8 mouse cellular contexts compared by ENCODE assay signal in the genomic region with DNA sequence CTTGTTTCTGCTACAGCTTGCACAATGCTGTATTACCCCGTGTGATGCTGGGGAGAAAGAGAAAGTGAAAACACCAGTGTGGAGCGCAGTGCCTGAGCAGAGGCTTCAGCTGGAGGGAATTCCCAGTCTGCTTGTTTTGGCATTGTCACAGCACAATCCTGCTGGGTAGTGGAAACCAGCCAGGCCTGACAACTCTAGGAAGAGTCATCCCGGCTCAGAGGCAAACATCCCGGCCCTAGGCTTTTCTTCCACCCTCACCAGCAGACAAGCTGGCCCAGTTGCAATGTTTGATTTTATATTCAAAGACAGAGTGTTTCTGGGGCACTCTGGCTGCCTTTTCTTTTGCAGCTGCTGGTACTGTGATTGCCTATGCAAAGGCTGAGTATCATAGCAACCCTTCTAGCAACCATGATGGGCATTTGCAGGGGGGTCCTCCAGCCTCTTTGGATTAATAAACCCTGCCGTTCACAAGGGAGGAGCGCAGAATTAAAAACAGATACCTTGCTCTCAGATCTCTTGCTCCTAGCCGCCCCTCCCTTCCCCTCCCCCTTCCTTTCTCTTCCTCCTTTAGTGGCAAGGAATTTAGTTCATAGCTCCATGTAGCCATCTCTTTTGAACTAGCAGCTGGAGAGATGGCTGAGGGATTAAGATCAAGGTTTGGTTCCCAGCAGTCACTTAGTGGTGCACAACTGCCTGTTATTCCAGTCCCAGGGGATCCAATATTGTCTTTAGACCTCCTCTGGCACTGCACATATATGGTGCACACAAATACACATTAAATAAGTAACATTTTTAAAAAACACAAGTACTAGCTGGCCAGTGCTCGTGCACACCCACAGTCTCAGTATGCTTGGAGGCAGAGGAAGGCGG. TPM values are rescaled to one million over a fixed set of nuclear protein-coding genes. Genes with fewer than 3 reads are reported as not detected.
A peak's percentile ranks its signal among the peaks of the same experiment; 100 is the strongest.
DNase-seq lines count a peak whose midpoint lies in the region; ATAC-seq and TF ChIP-seq lines count a peak whose summit lies in the region.

No protein-coding gene starts in this region.

- no peak overlapping the region for H3K4me3 ChIP-seq in forebrain, embryonic 13.5 days
- no peak overlapping the region for H3K4me3 ChIP-seq in heart, embryonic 16.5 days (ENCODE audit: low read length)
- no peak overlapping the region for H3K4me3 ChIP-seq in lung, adult 2 months (replicated peaks; ENCODE audit: extremely low read depth, low read depth, low read length)
- no peak overlapping the region for H3K4me3 ChIP-seq in neural tube, embryonic 14.5 days (ENCODE audit: low read depth, low read length)
- H3K4me3 ChIP-seq in thymus, adult 2 months (ENCODE audit: control insufficient read depth, insufficient read depth, low read length), result peak overlapping the region; percentile 27; the same call in 1 of the 2 replicates

- H3K9me3 ChIP-seq in forebrain, embryonic 13.5 days (replicated peaks), result no peaks in the 10 kb centered on the region
- no peaks in the 10 kb centered on the region for H3K9me3 ChIP-seq in heart, embryonic 16.5 days (replicated peaks; ENCODE audit: control insufficient read depth, low read length)
- no peaks in the 10 kb centered on the region for H3K9me3 ChIP-seq in neural tube, embryonic 14.5 days (ENCODE audit: control insufficient read depth, low read length)

- no peak overlapping the region; the same call in 1 of the 2 replicates for H3K9ac ChIP-seq in forebrain, embryonic 13.5 days
- no peak overlapping the region for H3K9ac ChIP-seq in heart, embryonic 16.5 days (ENCODE audit: low read length)
- H3K9ac ChIP-seq in neural tube, embryonic 14.5 days (replicated peaks; ENCODE audit: low read depth, low read length), result no peak overlapping the region

- no peak for TF ChIP-seq CTCF in lung, adult 2 months (IDR thresholded peaks at IDR 0.05; ENCODE audit: insufficient read depth, low read length)
- no peak for TF ChIP-seq CTCF in thymus, adult 2 months (IDR thresholded peaks at IDR 0.05; ENCODE audit: borderline replicate concordance, control insufficient read depth, extremely low read depth, insufficient read depth, low read length, poor library complexity)

- no peaks in the 10 kb centered on the region for H3K27me3 ChIP-seq in forebrain, embryonic 13.5 days
- H3K27me3 ChIP-seq in heart, embryonic 16.5 days (ENCODE audit: control insufficient read depth, insufficient read depth, low read length), result no peaks in the 10 kb centered on the region
- no peaks in the 10 kb centered on the region for H3K27me3 ChIP-seq in neural tube, embryonic 14.5 days (ENCODE audit: control insufficient read depth, insufficient read depth, low read length)
- H3K27me3 ChIP-seq in thymus, adult 2 months (ENCODE audit: control insufficient read depth, insufficient read depth, low read length), result no peaks in the 10 kb centered on the region

- 16% methylated on average over 9 of the region's 9 CpGs for WGBS in forebrain, embryonic 13.5 days
- WGBS in heart, embryonic 16.5 days, result 48% methylated on average over 9 of the region's 9 CpGs
- 33% methylated on average over 9 of the region's 9 CpGs for WGBS in lung, adult 2 months
- WGBS in neural tube, embryonic 14.5 days, result 35% methylated on average over 9 of the region's 9 CpGs
- 50% methylated on average over 9 of the region's 9 CpGs for WGBS in thymus, adult 2 months

- H3K4me1 ChIP-seq in forebrain, embryonic 13.5 days, result peaks cover 20% of the 10 kb centered on the region
- H3K4me1 ChIP-seq in heart, embryonic 16.5 days (ENCODE audit: control insufficient read depth, insufficient read depth, low read length), result peaks cover 5% of the 10 kb centered on the region; the same call in 1 of the 2 replicates
- 0 out of 2 replicates have a peak, but pooled peaks cover 3% of the 10 kb centered on the region for H3K4me1 ChIP-seq in lung, adult 2 months (ENCODE audit: control insufficient read depth, insufficient read depth, low read length)
- H3K4me1 ChIP-seq in neural tube, embryonic 14.5 days (ENCODE audit: control insufficient read depth, insufficient read depth, low read length), result peaks cover 4% of the 10 kb centered on the region; the same call in 1 of the 2 replicates
- H3K4me1 ChIP-seq in thymus, adult 2 months (replicated peaks; ENCODE audit: control insufficient read depth, insufficient read depth, low read length), result peaks cover 11% of the 10 kb centered on the region

- no peak for TF ChIP-seq POLR2A in lung, adult 2 months (IDR thresholded peaks at IDR 0.05; ENCODE audit: borderline replicate concordance, extremely low read depth, low read depth, low read length)
- no peak for TF ChIP-seq POLR2A in thymus, adult 2 months (IDR thresholded peaks at IDR 0.05; ENCODE audit: control insufficient read depth, extremely low read depth, insufficient read depth, low read length, poor library complexity)

- peak overlapping the region; percentile 32 for H3K4me2 ChIP-seq in forebrain, embryonic 13.5 days
- peak overlapping the region; percentile 34 for H3K4me2 ChIP-seq in heart, embryonic 16.5 days (ENCODE audit: low read depth, low read length)
- no peak overlapping the region for H3K4me2 ChIP-seq in neural tube, embryonic 14.5 days (ENCODE audit: low read depth, low read length)

- peak; percentile 89 for ATAC-seq in forebrain, embryonic 13.5 days
- ATAC-seq in heart, embryonic 16.5 days (replicated peaks; ENCODE audit: extremely low read depth, insufficient read depth, low FRiP score), result peak; percentile 82
- peak; percentile 74; the same call in 1 of the 2 replicates for ATAC-seq in neural tube, embryonic 14.5 days (ENCODE audit: low read depth)

- DNase-seq in CD4-positive, CD25-positive, alpha-beta regulatory T cell, adult 2 months (ENCODE audit: low read depth, low spot score), result peak; percentile 82
- peak; percentile 73 for DNase-seq in brain, embryonic 18.5 days (ENCODE audit: low read depth, low spot score)
- peak; percentile 70 to 78 for DNase-seq in kidney, postnatal 4 days
- peak; percentile 43 for DNase-seq in lung, adult 2 months
- DNase-seq in thymus, adult 2 months, result peak; percentile 10

- peak overlapping the region; percentile 90 for H3K27ac ChIP-seq in forebrain, embryonic 13.5 days
- H3K27ac ChIP-seq in heart, embryonic 16.5 days (ENCODE audit: low read length), result peak overlapping the region; percentile 31; the same call in 1 of the 2 replicates
- peak overlapping the region; percentile 75 for H3K27ac ChIP-seq in neural tube, embryonic 14.5 days (ENCODE audit: low read depth, low read length)
- H3K27ac ChIP-seq in thymus, adult 2 months (ENCODE audit: control insufficient read depth, insufficient read depth, low read length), result peak overlapping the region; percentile 27; the same call in 1 of the 2 replicates

- H3K36me3 ChIP-seq in forebrain, embryonic 13.5 days (ENCODE audit: poor library complexity, severe bottlenecking), result no peaks in the 10 kb centered on the region
- H3K36me3 ChIP-seq in heart, embryonic 16.5 days (ENCODE audit: control insufficient read depth, insufficient read depth), result no peaks in the 10 kb centered on the region
- H3K36me3 ChIP-seq in neural tube, embryonic 14.5 days (ENCODE audit: control insufficient read depth, insufficient read depth, low read length), result no peaks in the 10 kb centered on the region
- no peaks in the 10 kb centered on the region for H3K36me3 ChIP-seq in thymus, adult 2 months (ENCODE audit: control insufficient read depth, insufficient read depth, low read length)

RNA-seq across cellular contexts. Expression of a gene that starts 33.2 kb away (rescaled TPM):
- polyA plus RNA-seq in forebrain, embryonic 13.5 days (2015; fragmentation: Nextera tagmentation; extraction: Ambion mirVana), result 0.57 and 0.65 TPM in 2 replicates
- 2.0 and 2.3 TPM in 2 replicates for polyA plus RNA-seq in heart, embryonic 16.5 days (2015; fragmentation: Nextera tagmentation; extraction: Ambion mirVana)
- polyA plus RNA-seq in lung, adult 2 months (2012; rRNA removed), result 3.8 and 4.0 TPM in 2 replicates
- 0.35 and 1.1 TPM in 2 replicates for polyA plus RNA-seq in neural tube, embryonic 14.5 days (2014; fragmentation: Nextera tagmentation; extraction: Ambion mirVana)
- 8.2 and 8.3 TPM in 2 replicates for polyA plus RNA-seq in thymus, adult 2 months (2012; rRNA removed)

Comparison
In these comparisons a context has a peak if more than half of its experiments do, and no peak if none do; other contexts are left out.
1. DNase-seq: peak in every context shown above with its lines; median percentile 82 in CD4-positive, CD25-positive, alpha-beta regulatory T cell, adult 2 months; 74 in kidney, postnatal 4 days; 73 in brain, embryonic 18.5 days; 43 in lung, adult 2 months; 10 in thymus, adult 2 months.
2. H3K27ac ChIP-seq: peak in every context shown above with its lines; median percentile 90 in forebrain, embryonic 13.5 days; 75 in neural tube, embryonic 14.5 days; 31 in heart, embryonic 16.5 days; 27 in thymus, adult 2 months.